13 mouse cellular contexts compared by ENCODE assay signal in the genomic region with DNA sequence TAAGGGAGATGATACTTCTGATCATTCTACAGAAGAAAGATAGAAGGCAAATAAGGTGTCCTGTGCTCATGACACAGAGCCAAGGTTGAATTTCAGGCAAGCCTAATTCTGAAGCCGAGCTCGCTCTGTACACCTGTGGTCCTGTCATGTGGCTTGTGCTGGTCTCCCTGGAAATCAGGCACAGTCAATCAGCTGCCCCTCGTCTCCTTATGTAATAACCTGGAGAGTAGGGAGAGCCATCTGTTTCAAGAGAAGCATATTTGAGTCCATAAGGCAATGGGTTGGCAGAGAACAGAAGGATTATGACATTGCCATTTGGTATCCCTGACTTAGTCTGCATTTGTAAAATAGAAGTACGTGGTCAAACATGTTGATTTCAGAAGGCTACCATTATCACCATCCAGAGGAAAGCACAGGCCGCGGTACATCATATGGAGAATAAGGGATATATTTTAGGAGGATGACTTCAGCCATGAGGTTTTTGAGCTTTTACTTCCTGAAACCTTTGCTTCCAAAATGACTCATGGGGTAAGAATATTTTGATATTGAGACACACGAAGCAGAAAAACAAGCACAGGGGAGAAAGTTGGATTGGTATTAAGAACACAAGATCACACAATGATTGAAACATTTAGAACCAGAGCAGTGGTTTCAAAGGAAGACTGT.
DNase-seq lines count a peak whose midpoint lies in the region; ATAC-seq and TF ChIP-seq lines count a peak whose summit lies in the region.
"Had no signal": no experiment of that assay in that cellular context is flagged by ENCODE, and none has a peak within 500 bp of the region (broad histone marks: within the 10 kb centered on the region; RNA-seq: fewer than 3 reads in every experiment).

No protein-coding gene starts in this region.

- no peaks in the 10 kb centered on the region for H3K4me1 ChIP-seq in kidney, embryonic 14.5 days (ENCODE audit: control insufficient read depth, insufficient read depth, low read length)

- no peaks in the 10 kb centered on the region for H3K27me3 ChIP-seq in C2C12 (ENCODE audit: control insufficient read depth, insufficient read depth, insufficient read length)
- no peaks in the 10 kb centered on the region for H3K27me3 ChIP-seq in kidney, embryonic 14.5 days (ENCODE audit: control insufficient read depth, insufficient read depth, low read length)
- H3K27me3 ChIP-seq: limb, embryonic 13.5 days had no signal

- 0 out of 2 replicates have a peak, but pooled peaks have one; percentile 41 for ATAC-seq in frontal cortex, adult (ENCODE audit: low TSS enrichment)
- ATAC-seq in kidney, embryonic 14.5 days (ENCODE audit: low FRiP score, low TSS enrichment) = no peak
- ATAC-seq: intestine, embryonic 16.5 days had no signal

- no peak overlapping the region for H3K4me3 ChIP-seq in C2C12 (ENCODE audit: insufficient read depth, poor library complexity, severe bottlenecking)
- no peak overlapping the region for H3K4me3 ChIP-seq in kidney, embryonic 14.5 days (ENCODE audit: low read length)
- H3K4me3 ChIP-seq: limb, embryonic 13.5 days had no signal

- no peak for DNase-seq in frontal cortex, postnatal 36 days (ENCODE audit: low spot score in 2 of 2)
- peak; percentile 87 for DNase-seq in cerebellum, adult 11 months
- DNase-seq in fibroblast of lung, adult 2 months (ENCODE audit: low read depth) = peak; percentile 54
- no peak for DNase-seq in natural killer cell, adult 2 months (ENCODE audit: low spot score in 2 of 2)
- DNase-seq in thymus, postnatal 25 days = no peak
- DNase-seq: lung, adult 2 months; retina, postnatal 1 day; thymus, postnatal 14 days had no signal

- H3K79me2 ChIP-seq in C2C12 (ENCODE audit: control insufficient read depth, insufficient read depth) = no peaks in the 10 kb centered on the region

- no peak overlapping the region for H3ac ChIP-seq in C2C12 (ENCODE audit: control insufficient read depth, insufficient read length, low read depth)

- no peaks in the 10 kb centered on the region for H3K36me3 ChIP-seq in C2C12 (ENCODE audit: control insufficient read depth, insufficient read depth)
- no peaks in the 10 kb centered on the region for H3K36me3 ChIP-seq in kidney, embryonic 14.5 days (ENCODE audit: control insufficient read depth, insufficient read depth, low read length)
- H3K36me3 ChIP-seq: limb, embryonic 13.5 days had no signal

- 86% methylated on average over 7 of the region's 7 CpGs for WGBS in kidney, embryonic 14.5 days

- TF ChIP-seq CTCF in C2C12 (IDR thresholded peaks at IDR 0.05; ENCODE audit: control insufficient read depth, insufficient read depth, insufficient read length) = no peak

- H3K27ac ChIP-seq in kidney, embryonic 14.5 days (ENCODE audit: low read depth, low read length) = no peak overlapping the region
- H3K27ac ChIP-seq: limb, embryonic 13.5 days had no signal

- no peaks in the 10 kb centered on the region for H3K79me3 ChIP-seq in C2C12 (ENCODE audit: low read depth)

- no peaks in the 10 kb centered on the region for H3K9me3 ChIP-seq in kidney, embryonic 14.5 days (ENCODE audit: control insufficient read depth, low read length)
- H3K9me3 ChIP-seq: limb, embryonic 13.5 days had no signal

- no peak overlapping the region for H3K4me2 ChIP-seq in kidney, embryonic 14.5 days (replicated peaks; ENCODE audit: low read depth, low read length)
- H3K4me2 ChIP-seq: limb, embryonic 13.5 days had no signal

- H3K9ac ChIP-seq in kidney, embryonic 14.5 days (ENCODE audit: low read depth, low read length) = no peak overlapping the region
- H3K9ac ChIP-seq: limb, embryonic 13.5 days had no signal

TF ChIP-seq in C2C12, 6 proteins besides CTCF, POLR2A, EP300 and RAD21:
- peak; percentile 38 for TF ChIP-seq CEBPB (IDR thresholded peaks at IDR 0.05; ENCODE audit: low read depth)
- TF ChIP-seq MYOD1 (IDR thresholded peaks at IDR 0.05; ENCODE audit: control insufficient read depth, insufficient read length, low read depth) = peak; percentile 24
- TF ChIP-seq USF1 (IDR thresholded peaks at IDR 0.05; ENCODE audit: low read depth) = no peak
- TF ChIP-seq FOSL1 (IDR thresholded peaks at IDR 0.05; ENCODE audit: insufficient read depth, low read length, poor library complexity, severe bottlenecking) = no peak

Comparison
In these comparisons a context has a peak if more than half of its experiments do, and no peak if none do; other contexts are left out.
1. DNase-seq: peak in cerebellum, adult 11 months (single experiment) and fibroblast of lung, adult 2 months (single experiment); none in frontal cortex, postnatal 36 days (0 of 2), natural killer cell, adult 2 months (0 of 2) and thymus, postnatal 25 days (single experiment).